Mouse (Mus musculus): ENCODE results near the gene Eya4.

Gene Eya4

DNA sequence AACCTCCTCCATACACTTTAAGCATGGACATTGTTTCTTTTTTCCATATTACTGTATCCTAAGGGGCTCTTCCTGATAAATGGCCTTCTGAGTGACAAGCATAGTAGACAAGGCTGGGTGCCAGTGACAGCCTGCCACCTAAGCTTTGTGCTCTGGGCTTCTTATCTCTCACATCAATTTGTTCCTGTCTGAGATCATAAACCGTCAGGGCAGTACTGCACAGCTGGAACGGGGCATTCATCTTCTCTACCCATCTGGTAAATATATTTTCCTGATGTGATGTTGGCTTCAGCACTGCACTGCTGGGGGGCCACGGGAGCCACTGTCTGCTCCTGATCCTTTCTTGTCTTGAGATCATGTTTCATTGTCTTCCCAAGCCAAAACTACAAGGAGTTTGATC, 261.8 kb downstream of the Eya4 start:
- POLR2A ChIA-PET, result no interaction called here
- CTCF ChIA-PET, result interaction anchor here in 3 of 4 experiments (0.8 to 1.5 kb wide), 4 partner anchors 311 to 891 kb away, joined by 3 read pairs; no protein-coding TSS in a partner anchor

DNA sequence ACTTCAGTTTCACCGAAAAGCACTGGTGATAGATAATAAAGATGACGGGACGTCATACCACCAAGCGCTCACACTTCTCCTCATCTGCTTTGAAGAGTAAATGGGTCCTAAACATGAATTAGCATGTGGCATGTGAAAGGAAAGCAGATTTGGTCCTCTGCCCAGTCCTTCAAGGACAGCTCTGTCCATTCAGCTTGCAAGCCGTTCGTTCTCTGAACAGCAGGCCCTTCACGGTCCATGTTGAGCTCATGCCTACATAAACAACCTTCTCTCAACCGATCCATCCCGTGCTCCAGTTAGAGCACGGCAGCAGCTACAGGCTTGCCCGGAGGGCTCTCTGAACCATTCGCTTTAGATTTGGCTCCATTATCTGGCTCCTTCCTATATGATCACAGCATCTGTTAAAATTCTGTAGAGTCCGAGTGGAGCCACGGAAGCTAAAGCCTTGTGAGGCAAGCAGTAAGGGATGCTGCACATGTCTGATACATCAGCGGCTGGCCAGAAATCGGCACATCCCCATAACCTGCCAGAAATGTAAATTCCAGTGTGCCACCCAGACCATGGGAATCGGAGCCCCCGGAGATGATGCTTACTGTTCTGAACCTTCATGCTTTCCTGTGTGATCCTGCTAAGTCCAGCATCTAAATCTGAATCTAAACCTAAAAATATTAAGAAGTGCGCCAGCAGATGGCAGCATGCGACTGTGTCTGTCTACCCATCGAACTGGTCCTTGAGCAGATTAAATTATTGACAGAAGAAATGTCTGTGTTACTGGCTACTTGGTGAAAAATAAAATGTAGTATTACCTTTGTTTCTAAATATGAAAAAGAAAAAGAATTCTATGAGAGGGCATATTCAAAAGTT, 264.0 kb downstream of the Eya4 start:
- ChIA-PET POLR2A (interaction anchor here in 2 of 4 experiments (0.6 to 1.2 kb wide), 2 partner anchors 8 to 595 kb away, joined by 3 to 4 read pairs; no protein-coding TSS in a partner anchor), CTCF (interaction anchor here (0.6 to 2.2 kb wide), 19 partner anchors 14 to 1538 kb away, joined by 3 to 15 read pairs (median 3); no protein-coding TSS in a partner anchor)

DNA sequence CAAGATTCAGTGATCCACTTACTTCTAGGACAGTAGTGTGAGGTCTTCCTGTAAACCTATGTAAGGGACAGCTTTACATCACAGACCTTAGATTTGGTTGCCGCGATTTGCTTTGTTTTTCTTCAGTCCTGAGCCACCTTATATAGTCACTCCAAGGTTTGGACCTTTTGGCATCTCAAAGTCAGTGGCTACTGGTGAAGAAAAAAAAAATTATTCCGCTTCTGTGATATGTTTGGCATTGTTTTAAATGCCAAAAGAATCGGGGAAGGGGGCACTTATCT, 269.1 kb downstream of the Eya4 start:
- CTCF ChIA-PET, result interaction anchor here in 2 of 4 experiments (1.6 to 1.9 kb wide), 2 partner anchors 304 kb away, joined by 6 to 8 read pairs; no protein-coding TSS in a partner anchor
- POLR2A ChIA-PET, result interaction anchor here in 1 of 4 experiments (1.0 kb wide), 1 partner anchor 350 kb away, joined by 3 read pairs; the partner anchor contains the start of gene Tbpl1

DNA sequence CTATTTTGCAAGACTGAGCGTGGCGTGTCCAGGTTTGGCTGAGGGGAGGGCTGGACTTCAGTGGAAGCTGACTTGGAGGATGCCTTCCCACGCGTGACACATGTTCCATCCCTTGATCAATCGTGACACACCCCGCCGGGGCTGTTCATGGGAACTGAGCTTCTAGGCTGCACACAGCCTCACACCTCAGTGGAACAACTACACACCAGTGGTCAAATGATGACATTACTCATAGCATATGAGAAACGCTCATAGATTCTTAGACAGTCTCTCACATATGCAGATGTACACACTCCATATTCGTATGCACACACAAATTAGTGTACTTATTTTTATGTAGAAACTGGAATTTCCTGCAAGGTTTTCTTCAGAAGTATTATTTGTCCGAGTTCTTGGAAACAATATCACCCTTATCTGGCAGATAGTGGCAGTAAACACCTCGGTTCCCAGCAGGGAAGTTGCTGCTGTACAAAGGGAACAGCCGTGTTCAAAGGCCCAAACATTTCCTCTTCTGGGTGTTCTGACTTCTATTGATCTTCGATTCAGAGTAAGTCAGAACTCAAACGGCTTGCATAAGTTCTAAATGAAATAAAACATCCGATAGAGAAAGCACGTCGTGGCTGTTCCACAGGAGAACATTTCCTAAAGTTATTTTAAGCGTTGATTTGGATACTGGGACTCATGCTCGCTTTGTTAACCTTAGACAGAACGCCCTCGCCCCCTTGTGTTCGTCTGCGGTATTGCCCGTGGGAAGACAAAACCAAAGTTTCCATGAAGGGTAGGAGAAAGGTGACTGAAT, 269.6 kb downstream of the Eya4 start:
- POLR2A ChIA-PET, result interaction anchor here in 1 of 4 experiments (1.0 kb wide), 1 partner anchor 350 kb away, joined by 3 read pairs; the partner anchor contains the start of gene Tbpl1
- CTCF ChIA-PET, result interaction anchor here in 2 of 4 experiments (1.6 to 1.9 kb wide), 2 partner anchors 303 kb away, joined by 6 to 8 read pairs; no protein-coding TSS in a partner anchor

DNA sequence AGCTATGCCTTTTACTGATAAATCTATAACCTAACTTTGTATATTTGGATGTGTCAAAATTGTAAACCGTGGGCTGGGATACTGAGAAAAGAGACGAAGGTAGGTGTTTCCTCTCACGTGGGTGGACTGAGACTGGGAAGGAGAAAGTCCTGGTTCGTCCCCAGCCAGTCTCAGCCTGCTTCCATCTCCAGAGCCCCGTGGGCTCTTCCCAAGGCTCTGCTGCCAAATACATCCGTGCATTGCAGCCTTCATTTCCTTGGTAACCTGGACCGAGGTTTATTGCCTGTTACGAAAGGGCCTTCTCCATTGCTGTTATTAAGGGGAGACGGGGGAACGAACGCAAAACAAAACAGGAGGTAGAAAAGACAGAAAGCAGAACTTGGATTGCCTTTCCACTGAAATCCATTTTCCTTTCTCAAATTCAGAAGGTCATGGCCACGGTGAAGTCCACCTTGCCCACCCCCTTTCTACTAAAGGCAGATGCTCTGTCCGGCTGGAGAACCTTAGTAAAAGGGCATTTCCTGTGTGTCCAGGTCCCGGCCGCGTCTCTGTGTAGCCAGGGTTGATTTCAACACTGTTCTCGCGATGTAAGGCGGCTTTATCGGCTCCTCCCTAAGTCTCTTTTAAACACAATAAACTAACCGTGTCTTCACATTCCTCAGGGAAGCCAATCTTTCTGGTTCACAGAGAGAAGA, 273.7 kb downstream of the Eya4 start:
- ChIA-PET CTCF (no interaction called here), POLR2A (no interaction called here)

DNA sequence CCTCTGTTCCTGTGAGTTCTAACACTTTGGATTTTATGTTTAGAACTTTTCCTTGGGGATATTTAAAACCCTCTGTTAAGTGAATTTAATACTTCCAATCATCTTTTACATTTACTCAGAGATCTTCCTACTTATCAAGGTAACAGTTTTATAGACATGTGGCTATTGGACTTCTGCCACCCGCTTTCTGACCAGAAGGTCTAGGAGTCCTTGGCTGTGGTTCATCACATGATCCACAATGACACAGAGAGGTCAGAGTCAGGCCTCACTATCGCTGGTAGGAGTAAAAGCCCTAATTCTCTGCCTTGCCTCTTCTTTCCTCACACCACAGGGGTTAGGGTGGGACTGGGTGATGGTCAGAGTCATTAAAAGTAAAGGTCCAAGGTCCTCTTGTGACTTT, 277.2 kb downstream of the Eya4 start:
- ChIA-PET CTCF (interaction anchor here in 1 of 4 experiments (0.6 kb wide), 1 partner anchor 215 kb away, joined by 4 read pairs; no protein-coding TSS in a partner anchor), POLR2A (no interaction called here)

DNA sequence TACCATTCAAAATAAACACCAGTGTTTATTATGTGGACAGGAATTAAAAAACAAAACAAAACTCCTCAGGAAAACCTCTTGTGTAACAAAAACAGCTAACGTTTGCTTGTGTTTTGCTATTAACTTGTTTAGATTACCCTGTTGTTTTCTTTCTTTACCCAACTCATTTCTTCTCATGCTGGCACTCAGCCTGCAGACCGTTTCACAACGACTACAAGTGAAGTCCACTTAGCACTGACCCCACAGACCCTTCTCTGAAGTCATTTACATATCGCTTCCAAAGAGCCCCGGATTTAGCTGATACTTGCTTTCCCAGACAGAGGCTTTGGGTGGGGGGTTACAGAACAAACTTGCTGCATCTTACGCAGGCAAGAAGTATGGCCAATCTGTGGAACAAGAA, 286.9 kb downstream of the Eya4 start:
- CTCF ChIA-PET, result interaction anchor here in 1 of 4 experiments (0.7 kb wide), 1 partner anchor 137 kb away, joined by 10 read pairs; no protein-coding TSS in a partner anchor
- POLR2A ChIA-PET, result interaction anchor here in 2 of 4 experiments (0.6 to 0.9 kb wide), 4 partner anchors 19 to 886 kb away, joined by 3 to 9 read pairs (median 4); no protein-coding TSS in a partner anchor

DNA sequence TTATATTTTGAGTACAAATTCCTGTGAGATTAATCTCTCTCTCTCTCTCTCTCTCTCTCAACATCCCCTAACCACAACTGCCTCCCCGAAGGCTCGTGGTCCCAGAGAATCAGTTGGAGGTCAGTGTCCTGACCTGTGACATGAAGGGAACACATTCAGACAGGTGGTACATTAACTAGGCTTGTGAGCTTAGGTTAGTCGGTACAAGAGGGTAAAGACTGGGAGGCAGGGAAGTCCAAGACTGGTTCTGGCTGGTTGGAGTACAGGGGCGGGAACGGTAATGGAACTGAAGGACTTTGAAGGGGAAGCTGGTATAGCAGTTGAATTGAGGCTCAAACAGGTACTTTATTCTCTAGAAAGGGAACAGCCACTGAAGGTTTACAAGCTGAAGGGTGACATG, 287.9 kb downstream of the Eya4 start:
- CTCF ChIA-PET, result interaction anchor here in 1 of 4 experiments (0.6 kb wide), 1 partner anchor 489 kb away, joined by 3 read pairs; no protein-coding TSS in a partner anchor
- POLR2A ChIA-PET, result interaction anchor here in 2 of 4 experiments (0.7 to 0.9 kb wide), 2 partner anchors 19 to 724 kb away, joined by 3 to 5 read pairs; no protein-coding TSS in a partner anchor

DNA sequence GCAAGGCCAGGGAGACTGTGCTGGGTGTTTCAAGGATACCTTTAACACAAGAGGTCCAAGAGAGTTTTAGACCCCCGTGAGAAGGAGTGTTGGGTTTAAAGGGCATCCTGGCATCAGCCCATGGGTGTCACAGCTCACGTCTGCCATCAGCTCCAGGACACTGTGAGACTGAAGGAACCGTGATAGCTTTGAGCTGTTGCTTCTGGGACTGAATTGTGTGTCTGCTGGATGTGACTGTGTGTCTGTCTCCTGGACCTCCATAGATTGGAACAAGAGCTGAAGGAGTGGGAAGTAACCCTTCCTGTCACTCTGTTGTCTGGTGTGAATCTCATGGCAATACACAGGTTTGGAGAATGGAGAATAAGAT, 289.9 kb downstream of the Eya4 start:
- POLR2A ChIA-PET, result no interaction called here
- CTCF ChIA-PET, result no interaction called here

DNA sequence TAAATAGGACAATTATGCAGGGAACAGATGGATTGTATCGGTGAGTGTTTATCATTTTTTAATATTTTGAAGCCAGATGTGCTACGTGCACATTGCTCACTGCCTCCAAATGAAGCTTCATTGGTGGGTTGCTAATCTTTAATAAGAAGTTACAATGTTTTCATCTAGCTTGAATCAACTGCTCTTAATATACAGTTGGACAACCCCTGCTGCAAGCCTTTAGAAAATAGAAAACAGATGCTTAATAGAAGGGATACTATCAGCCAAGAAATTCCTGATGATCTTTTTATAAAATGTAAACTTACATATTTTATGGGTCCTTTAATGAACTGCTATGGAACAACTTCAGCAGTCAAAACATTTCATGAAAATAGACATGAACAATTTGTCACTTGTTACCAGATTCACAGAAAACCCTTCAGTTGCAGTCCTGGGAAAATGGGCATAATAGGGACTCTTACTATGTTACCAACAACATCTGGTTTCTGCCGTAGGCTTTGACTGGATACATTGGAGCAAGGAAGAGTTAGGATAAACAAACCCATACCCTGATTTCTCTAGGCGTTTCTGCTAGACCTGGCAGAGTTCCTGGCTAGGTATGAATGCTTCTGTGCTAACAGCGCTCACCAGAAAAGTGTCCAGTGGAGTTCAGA, 290.4 kb downstream of the Eya4 start:
- POLR2A ChIA-PET, result interaction anchor here in 1 of 4 experiments (0.5 kb wide), 1 partner anchor 1429 kb away, joined by 3 read pairs; no protein-coding TSS in a partner anchor
- CTCF ChIA-PET, result no interaction called here

DNA sequence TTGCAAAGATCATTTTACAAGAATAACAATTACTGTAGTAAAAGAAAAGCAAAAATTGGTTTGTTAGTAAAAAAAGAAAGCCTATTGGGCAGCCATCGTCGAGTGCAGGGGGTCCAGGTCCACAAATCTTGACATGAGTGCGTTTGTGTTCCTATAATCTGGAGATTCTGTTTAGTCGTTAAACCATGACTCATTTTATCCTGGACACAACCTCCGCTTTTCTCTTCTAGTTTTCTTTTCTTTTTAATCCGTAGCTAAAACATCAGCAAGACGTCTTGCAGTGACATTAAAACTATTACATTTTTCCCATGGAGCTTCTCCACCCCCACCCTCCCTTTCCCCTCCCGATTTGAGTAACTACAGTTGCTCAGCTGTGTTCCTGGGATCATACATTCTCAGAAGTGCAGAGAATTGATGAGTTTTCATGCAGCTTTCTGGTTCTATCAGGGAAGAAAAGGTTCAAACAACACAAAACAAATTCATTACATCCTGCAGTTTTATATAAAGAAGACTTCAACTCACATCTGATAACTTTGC, 297.1 kb downstream of the Eya4 start:
- CTCF ChIA-PET, result no interaction called here
- POLR2A ChIA-PET, result no interaction called here
